Mouse (Mus musculus): ENCODE data around the gene Syt15. TPM values are rescaled to one million over a fixed set of nuclear protein-coding genes. Genes with fewer than 3 reads are reported as not detected.

Gene Syt15
- polyA plus RNA-seq, 1 experiment from 2014 or later, result 0.35 TPM

DNA sequence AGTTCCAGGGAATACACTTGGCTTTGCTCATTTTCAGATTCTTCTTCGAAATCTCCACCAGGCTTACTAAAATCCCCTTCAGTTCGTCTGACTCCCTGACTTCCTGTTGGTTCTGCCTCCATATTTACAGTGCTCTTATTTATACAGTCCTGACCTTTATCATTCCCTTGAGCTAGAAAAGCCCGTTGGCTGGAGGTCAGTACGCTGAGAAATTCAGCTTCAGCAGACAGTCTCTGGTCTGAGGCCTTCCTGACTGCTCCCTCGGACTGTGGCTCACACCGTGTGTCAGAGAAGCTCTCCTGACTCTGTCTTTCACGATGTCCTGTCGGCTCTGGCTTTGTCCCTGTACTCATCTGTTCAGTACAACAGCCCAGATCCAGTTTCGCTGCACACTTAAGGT is 48.7 kb downstream of the Syt15 start:
- Histone ChIP-seq H3K36me3 (ENCODE audit: control insufficient read depth, insufficient read depth, low read length) (no peaks in the 10 kb centered on the region), H3K4me3 (ENCODE audit: low read depth, low read length) (no peak overlapping the region), H3K9ac (ENCODE audit: low read length) (no peak overlapping the region), H3K27me3 (ENCODE audit: control insufficient read depth, insufficient read depth, low read length) (no peaks in the 10 kb centered on the region), H3K4me2 (ENCODE audit: low read depth, low read length, severe bottlenecking) (no peak overlapping the region), H3K27ac (ENCODE audit: low read depth, low read length) (no peak overlapping the region), H3K9me3 (ENCODE audit: control insufficient read depth, low read length) (no peaks in the 10 kb centered on the region), H3K4me1 (replicated peaks; ENCODE audit: control insufficient read depth, insufficient read depth, low read length) (no peaks in the 10 kb centered on the region)
- no peak for DNase-seq (ENCODE audit: low spot score)
- 84% methylated on average over 9 of the region's 9 CpGs for WGBS
- no peak for ATAC-seq (replicated peaks; ENCODE audit: low FRiP score)

DNA sequence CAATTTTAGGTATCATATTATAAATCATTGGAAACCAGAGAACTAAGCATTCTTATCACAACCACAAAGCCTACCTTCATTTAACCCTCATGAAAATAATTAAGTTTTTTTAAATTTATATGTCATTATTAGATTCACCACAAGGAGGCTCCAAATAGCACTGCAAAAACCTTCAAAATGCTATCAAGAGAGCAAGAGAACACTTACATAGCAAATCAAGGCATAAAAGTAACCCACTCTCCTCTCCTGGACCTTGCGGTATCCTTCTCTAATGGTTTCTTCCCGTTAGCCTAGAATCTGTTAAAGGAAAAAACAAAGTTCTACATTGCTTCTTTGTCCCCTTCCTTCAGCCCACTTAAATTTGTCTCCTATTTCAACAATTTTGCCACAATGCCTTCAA is 53.9 kb downstream of the Syt15 start:
- no peak overlapping the region for H3K4me2 ChIP-seq (ENCODE audit: low read depth, low read length, severe bottlenecking)
- no peaks in the 10 kb centered on the region for H3K4me1 ChIP-seq (replicated peaks; ENCODE audit: control insufficient read depth, insufficient read depth, low read length)
- no peaks in the 10 kb centered on the region for H3K36me3 ChIP-seq (ENCODE audit: control insufficient read depth, insufficient read depth, low read length)
- WGBS, result 61% methylated on average over 2 of the region's 2 CpGs
- no peak overlapping the region for H3K27ac ChIP-seq (ENCODE audit: low read depth, low read length)
- H3K27me3 ChIP-seq (ENCODE audit: control insufficient read depth, insufficient read depth, low read length), result no peaks in the 10 kb centered on the region
- H3K9ac ChIP-seq (ENCODE audit: low read length), result no peak overlapping the region
- H3K9me3 ChIP-seq (ENCODE audit: control insufficient read depth, low read length), result no peaks in the 10 kb centered on the region
- ATAC-seq (replicated peaks; ENCODE audit: low FRiP score), result no peak
- H3K4me3 ChIP-seq (ENCODE audit: low read depth, low read length), result no peak overlapping the region
- no peak for DNase-seq (ENCODE audit: low spot score)

DNA sequence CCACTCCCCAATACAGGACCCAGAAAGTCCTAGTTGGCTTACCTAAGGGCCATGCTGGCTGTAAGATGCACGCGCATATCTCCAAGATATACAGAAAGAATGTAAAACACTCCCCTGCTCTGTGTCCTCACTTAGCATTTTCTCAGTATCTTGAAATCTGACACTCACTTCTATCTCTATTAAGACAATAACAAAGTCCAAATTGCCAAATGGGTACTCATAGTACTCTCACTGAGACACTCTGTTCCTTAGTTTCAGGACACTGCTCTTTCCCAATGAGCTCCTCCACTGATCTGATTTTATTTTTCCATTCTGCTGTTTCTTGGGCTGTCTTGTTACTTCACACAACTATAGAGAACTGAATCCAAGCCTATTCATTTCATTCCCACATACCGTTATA is 54.7 kb downstream of the Syt15 start:
- Histone ChIP-seq H3K4me1 (replicated peaks; ENCODE audit: control insufficient read depth, insufficient read depth, low read length) (no peaks in the 10 kb centered on the region), H3K36me3 (ENCODE audit: control insufficient read depth, insufficient read depth, low read length) (no peaks in the 10 kb centered on the region), H3K9me3 (ENCODE audit: control insufficient read depth, low read length) (no peaks in the 10 kb centered on the region), H3K4me2 (ENCODE audit: low read depth, low read length, severe bottlenecking) (no peak overlapping the region), H3K9ac (ENCODE audit: low read length) (no peak overlapping the region), H3K27me3 (ENCODE audit: control insufficient read depth, insufficient read depth, low read length) (no peaks in the 10 kb centered on the region), H3K27ac (ENCODE audit: low read depth, low read length) (no peak overlapping the region), H3K4me3 (ENCODE audit: low read depth, low read length) (no peak overlapping the region)
- WGBS, result 91% methylated on average over 3 of the region's 3 CpGs
- DNase-seq (ENCODE audit: low spot score), result no peak
- no peak for ATAC-seq (replicated peaks; ENCODE audit: low FRiP score)

DNA sequence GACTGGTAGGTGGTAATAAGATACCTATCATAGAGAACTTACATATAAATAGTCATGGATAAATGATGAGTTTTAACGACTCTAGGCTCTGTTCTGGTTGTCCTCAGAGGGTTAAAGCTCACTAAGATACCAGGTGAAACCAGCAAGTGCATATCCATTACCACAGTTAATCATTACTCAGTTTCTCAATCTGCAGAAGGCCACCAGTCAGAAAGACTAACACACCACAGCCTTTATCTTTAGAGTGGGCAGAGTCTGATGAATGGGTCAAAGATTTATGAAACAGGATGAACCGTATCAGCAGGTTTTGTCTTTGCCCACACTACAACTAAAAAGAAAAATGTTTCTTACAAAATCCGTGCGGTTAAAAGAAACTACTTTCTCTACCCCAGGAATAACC is 55.8 kb downstream of the Syt15 start:
- no peaks in the 10 kb centered on the region for H3K27me3 ChIP-seq (ENCODE audit: control insufficient read depth, insufficient read depth, low read length)
- H3K27ac ChIP-seq (ENCODE audit: low read depth, low read length), result no peak overlapping the region
- no peaks in the 10 kb centered on the region for H3K36me3 ChIP-seq (ENCODE audit: control insufficient read depth, insufficient read depth, low read length)
- no peak overlapping the region for H3K9ac ChIP-seq (ENCODE audit: low read length)
- no peaks in the 10 kb centered on the region for H3K9me3 ChIP-seq (ENCODE audit: control insufficient read depth, low read length)
- ATAC-seq (replicated peaks; ENCODE audit: low FRiP score) (no peak), DNase-seq (ENCODE audit: low spot score) (no peak)
- H3K4me2 ChIP-seq (ENCODE audit: low read depth, low read length, severe bottlenecking), result no peak overlapping the region
- WGBS, result 91% methylated on average over 4 of the region's 4 CpGs
- H3K4me1 ChIP-seq (replicated peaks; ENCODE audit: control insufficient read depth, insufficient read depth, low read length), result no peaks in the 10 kb centered on the region
- no peak overlapping the region for H3K4me3 ChIP-seq (ENCODE audit: low read depth, low read length)

DNA sequence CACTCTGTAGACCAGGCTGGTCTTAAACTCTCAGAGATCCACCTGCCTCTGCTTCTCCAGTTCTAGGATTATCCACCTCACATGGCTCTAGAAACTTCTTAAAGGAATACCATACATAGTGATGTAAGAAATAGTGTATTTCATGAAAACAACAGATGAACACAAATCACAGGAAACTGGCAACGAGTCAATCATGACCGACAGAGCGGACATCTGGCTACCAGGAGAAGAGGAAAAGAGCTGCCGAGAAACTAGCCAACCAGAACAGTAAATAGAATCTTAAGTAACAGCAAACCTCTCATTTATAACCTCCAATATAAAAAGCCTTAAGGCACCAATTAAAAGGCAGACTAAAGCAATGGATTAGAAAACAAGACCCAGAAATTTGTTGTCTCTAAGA is 60.3 kb downstream of the Syt15 start:
- Histone ChIP-seq H3K4me3 (ENCODE audit: low read depth, low read length) (no peak overlapping the region), H3K9me3 (ENCODE audit: control insufficient read depth, low read length) (no peaks in the 10 kb centered on the region), H3K9ac (ENCODE audit: low read length) (no peak overlapping the region), H3K27me3 (ENCODE audit: control insufficient read depth, insufficient read depth, low read length) (no peaks in the 10 kb centered on the region), H3K36me3 (ENCODE audit: control insufficient read depth, insufficient read depth, low read length) (no peaks in the 10 kb centered on the region), H3K4me1 (replicated peaks; ENCODE audit: control insufficient read depth, insufficient read depth, low read length) (no peaks in the 10 kb centered on the region), H3K27ac (ENCODE audit: low read depth, low read length) (no peak overlapping the region), H3K4me2 (ENCODE audit: low read depth, low read length, severe bottlenecking) (no peak overlapping the region)
- ATAC-seq (replicated peaks; ENCODE audit: low FRiP score) (no peak), DNase-seq (ENCODE audit: low spot score) (no peak)
- WGBS, result 92% methylated on average over 4 of the region's 4 CpGs

Other genes with a start within 250 kb of the Syt15 start
- 0.08 and 0.09 TPM in 2 replicates for gene Zfp488, start 240.8 kb upstream of the Syt15 start, polyA plus RNA-seq (2014; fragmentation: Nextera tagmentation; extraction: Ambion mirVana)
- not detected in 2 replicates for gene Gm30083, start 204.4 kb upstream of the Syt15 start, polyA plus RNA-seq (2014; fragmentation: Nextera tagmentation; extraction: Ambion mirVana)
- gene Gm5460, start 202.8 kb upstream of the Syt15 start, polyA plus RNA-seq (2014; fragmentation: Nextera tagmentation; extraction: Ambion mirVana), result not detected in 2 replicates
- not detected in 2 replicates for gene Antxrl, start 166.9 kb upstream of the Syt15 start, polyA plus RNA-seq (2014; fragmentation: Nextera tagmentation; extraction: Ambion mirVana)
- 0.88 and 1.2 TPM in 2 replicates for gene Anxa8, start 133.6 kb upstream of the Syt15 start, polyA plus RNA-seq (2014; fragmentation: Nextera tagmentation; extraction: Ambion mirVana)
- not detected in 2 replicates for gene A630023A22Rik, start 116.8 kb upstream of the Syt15 start, polyA plus RNA-seq (2014; fragmentation: Nextera tagmentation; extraction: Ambion mirVana)
- not detected in 2 replicates for gene Npy4r, start 67.1 kb upstream of the Syt15 start, polyA plus RNA-seq (2014; fragmentation: Nextera tagmentation; extraction: Ambion mirVana)
- 0.41 and 0.44 TPM in 2 replicates for gene Gprin2, start 17.9 kb upstream of the Syt15 start, polyA plus RNA-seq (2014; fragmentation: Nextera tagmentation; extraction: Ambion mirVana)
- gene Shld2, start 90.9 kb downstream of the Syt15 start, polyA plus RNA-seq (2014; fragmentation: Nextera tagmentation; extraction: Ambion mirVana), result 9.0 and 10.3 TPM in 2 replicates
- 89.4 TPM in 2 replicates for gene Glud1, start 91.1 kb downstream of the Syt15 start, polyA plus RNA-seq (2014; fragmentation: Nextera tagmentation; extraction: Ambion mirVana)
- not detected in 2 replicates for gene Fam25c, start 135.8 kb downstream of the Syt15 start, polyA plus RNA-seq (2014; fragmentation: Nextera tagmentation; extraction: Ambion mirVana)
- 3.7 and 5.4 TPM in 2 replicates for gene Sncg, start 155.2 kb downstream of the Syt15 start, polyA plus RNA-seq (2014; fragmentation: Nextera tagmentation; extraction: Ambion mirVana)
- 7.2 and 7.6 TPM in 2 replicates for gene Mmrn2, start 155.9 kb downstream of the Syt15 start, polyA plus RNA-seq (2014; fragmentation: Nextera tagmentation; extraction: Ambion mirVana)

Data from forebrain, embryonic 11.5 days (tissue).